In the genomic region with DNA sequence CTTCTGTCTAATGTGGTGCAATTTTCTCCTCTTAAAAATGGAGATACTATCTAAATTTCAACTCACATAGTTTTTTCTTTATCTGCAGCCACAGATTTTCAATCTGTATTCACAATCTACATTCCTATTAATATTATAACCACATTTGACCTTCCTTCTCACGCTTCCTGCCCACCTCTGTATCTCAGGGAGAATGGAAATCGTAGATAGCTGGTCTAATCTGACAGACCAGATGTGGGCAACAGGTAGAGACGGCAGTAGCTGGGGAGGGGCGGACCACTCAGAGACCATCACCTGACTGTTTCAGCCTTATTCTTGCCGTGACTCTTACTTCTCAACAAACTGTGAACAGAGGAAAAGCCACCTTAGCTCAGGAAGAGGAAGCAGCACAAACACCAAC, we compare ENCODE assay signal across 23 mouse cellular contexts. TPM values are rescaled to one million over a fixed set of nuclear protein-coding genes. Genes with fewer than 3 reads are reported as not detected.
DNase-seq lines count a peak whose midpoint lies in the region; ATAC-seq and TF ChIP-seq lines count a peak whose summit lies in the region.
"Had no signal": no experiment of that assay in that cellular context is flagged by ENCODE, and none has a peak within 500 bp of the region (broad histone marks: within the 10 kb centered on the region; RNA-seq: fewer than 3 reads in every experiment).

No protein-coding gene starts in this region.

- H3K4me2 ChIP-seq in intestine, embryonic 14.5 days (ENCODE audit: low read length): no peak overlapping the region
- H3K4me2 ChIP-seq in intestine, embryonic 15.5 days (replicated peaks): no peak overlapping the region
- H3K4me2 ChIP-seq in liver, embryonic 11.5 days: no peak overlapping the region

- H3K9me3 ChIP-seq in intestine, embryonic 14.5 days (ENCODE audit: control insufficient read depth, low read length): no peaks in the 10 kb centered on the region
- H3K9me3 ChIP-seq in intestine, embryonic 15.5 days: no peaks in the 10 kb centered on the region
- H3K9me3 ChIP-seq in G1E (replicated peaks): no peaks in the 10 kb centered on the region
- no peaks in the 10 kb centered on the region for H3K9me3 ChIP-seq in liver, embryonic 11.5 days (ENCODE audit: control insufficient read depth, low read length)

- no peaks in the 10 kb centered on the region for H3K27me3 ChIP-seq in intestine, embryonic 14.5 days (replicated peaks; ENCODE audit: control insufficient read depth, insufficient read depth, low read length)
- H3K27me3 ChIP-seq in intestine, embryonic 15.5 days (replicated peaks): no peaks in the 10 kb centered on the region
- H3K27me3 ChIP-seq in G1E (ENCODE audit: insufficient read depth, low read length): no peaks in the 10 kb centered on the region
- H3K27me3 ChIP-seq in liver, embryonic 11.5 days (replicated peaks; ENCODE audit: control insufficient read depth, insufficient read depth, low read length): no peaks in the 10 kb centered on the region
- H3K27me3 ChIP-seq: CH12.LX, Patski had no signal

- H3K4me3 ChIP-seq in intestine, embryonic 14.5 days (ENCODE audit: low read depth, low read length): no peak overlapping the region
- no peak overlapping the region for H3K4me3 ChIP-seq in intestine, embryonic 15.5 days (replicated peaks)
- H3K4me3 ChIP-seq in G1E (ENCODE audit: low read depth, low read length): peak overlapping the region; percentile 35; the same call in 1 of the 2 replicates
- no peak overlapping the region for H3K4me3 ChIP-seq in liver, embryonic 11.5 days (ENCODE audit: low read depth, low read length)

- no peak for ATAC-seq in intestine, embryonic 14.5 days (replicated peaks; ENCODE audit: low FRiP score, low TSS enrichment, low read depth)
- ATAC-seq in intestine, embryonic 15.5 days: no peak
- peak; percentile 85 for ATAC-seq in G1E (ENCODE audit: extremely low read depth, insufficient number of reproducible peaks, low FRiP score, poor library complexity, severe bottlenecking)
- 0 out of 2 replicates have a peak, but pooled peaks have one; percentile 18 for ATAC-seq in megakaryocyte, adult 5-6 weeks (ENCODE audit: poor library complexity, severe bottlenecking)
- ATAC-seq in liver, embryonic 11.5 days (replicated peaks; ENCODE audit: low FRiP score): no peak
- ATAC-seq: activated CD4-positive, CD25-positive, alpha-beta regulatory T cell, adult 4 months; CD4-positive, CD25-positive, alpha-beta regulatory T cell, adult 4 months; Patski had no signal

- peaks cover 36% of the 10 kb centered on the region for H3K36me3 ChIP-seq in intestine, embryonic 14.5 days (ENCODE audit: control insufficient read depth, insufficient read depth, low read length)
- H3K36me3 ChIP-seq in intestine, embryonic 15.5 days: peaks cover 4% of the 10 kb centered on the region; the same call in 1 of the 2 replicates
- peaks cover 83% of the 10 kb centered on the region for H3K36me3 ChIP-seq in G1E (replicated peaks)
- peaks cover 7% of the 10 kb centered on the region for H3K36me3 ChIP-seq in liver, embryonic 11.5 days (ENCODE audit: control insufficient read depth, insufficient read depth, low read length)

- DNase-seq in intestine, embryonic 14.5 days (ENCODE audit: low spot score): peak; percentile 10
- peak; percentile 15 for DNase-seq in 416B (ENCODE audit: low read depth)
- DNase-seq in G1E (ENCODE audit: low spot score): no peak
- no peak for DNase-seq in cerebellum, adult 18-20 months
- no peak for DNase-seq in lung, postnatal 36 days
- DNase-seq in liver, embryonic 11.5 days (ENCODE audit: low spot score): no peak
- DNase-seq: adrenal gland, adult 2 months; adrenal gland, adult 8-10 months; adrenal gland, postnatal 10 days; adrenal gland, postnatal 14 days; adrenal gland, postnatal 25 days; adrenal gland, postnatal 36 days; B cell, adult 2 months; cerebellum, adult 11 months; cerebellum, adult 11-12 months; cerebellum, adult 2 months; cerebellum, adult 8-10 months had no signal

- WGBS in intestine, embryonic 14.5 days: 85% methylated on average over 5 of the region's 5 CpGs
- 89% methylated on average over 5 of the region's 5 CpGs for WGBS in intestine, embryonic 15.5 days
- 77% methylated on average over 5 of the region's 5 CpGs for WGBS in liver, embryonic 11.5 days

- no peaks in the 10 kb centered on the region for H3K4me1 ChIP-seq in intestine, embryonic 14.5 days (replicated peaks; ENCODE audit: control insufficient read depth, insufficient read depth, low read length)
- no peaks in the 10 kb centered on the region for H3K4me1 ChIP-seq in intestine, embryonic 15.5 days (replicated peaks)
- peaks cover 38% of the 10 kb centered on the region for H3K4me1 ChIP-seq in G1E (ENCODE audit: insufficient read depth, low read depth, low read length)
- H3K4me1 ChIP-seq in liver, embryonic 11.5 days (replicated peaks; ENCODE audit: control insufficient read depth, insufficient read depth, low read length): no peaks in the 10 kb centered on the region

- TF ChIP-seq CTCF in G1E (IDR thresholded peaks at IDR 0.05; ENCODE audit: low read depth, low read length): no peak

- H3K9ac ChIP-seq in intestine, embryonic 14.5 days (ENCODE audit: low read length): no peak overlapping the region
- H3K9ac ChIP-seq in intestine, embryonic 15.5 days: no peak overlapping the region
- no peak overlapping the region for H3K9ac ChIP-seq in liver, embryonic 11.5 days (ENCODE audit: low read depth, low read length)

- H3K27ac ChIP-seq in intestine, embryonic 14.5 days (ENCODE audit: low read depth): no peak overlapping the region
- no peak overlapping the region for H3K27ac ChIP-seq in intestine, embryonic 15.5 days
- H3K27ac ChIP-seq in liver, embryonic 11.5 days (ENCODE audit: low read depth, low read length): no peak overlapping the region

RNA-seq across cellular contexts. Expression of a gene that starts 12.2 kb away (rescaled TPM):
- 10.9 and 11.3 TPM in 2 replicates for polyA plus RNA-seq in intestine, embryonic 14.5 days (2014; fragmentation: Nextera tagmentation; extraction: Ambion mirVana)
- 11.5 and 12.4 TPM in 2 replicates for polyA plus RNA-seq in intestine, embryonic 15.5 days (2015; fragmentation: Nextera tagmentation; extraction: Ambion mirVana)
- 34.5 and 39.6 TPM in 2 replicates for total RNA-seq in G1E (2014; fragmentation: Nextera tagmentation)
- 37.8 and 43.3 TPM in 2 replicates for total RNA-seq in G1E (2017)
- 1.5 and 1.9 TPM in 2 replicates for polyA plus RNA-seq in G1E (2012)
- total RNA-seq in megakaryocyte, adult 5-6 weeks (2015): 5.2 and 8.5 TPM in 2 replicates
- 9.2 and 9.3 TPM in 2 replicates for total RNA-seq in megakaryocyte, adult 5-6 weeks (2017)
- polyA plus RNA-seq in liver, embryonic 11.5 days (2014; fragmentation: Nextera tagmentation; extraction: Ambion mirVana): 12.7 and 15.0 TPM in 2 replicates

Comparison
In these comparisons a context has a peak if more than half of its experiments do, and no peak if none do; other contexts are left out.
1. ATAC-seq: peak in G1E (single experiment) and megakaryocyte, adult 5-6 weeks (single experiment); none in intestine, embryonic 14.5 days (single experiment), intestine, embryonic 15.5 days (single experiment) and liver, embryonic 11.5 days (single experiment).
2. DNase-seq: peak in intestine, embryonic 14.5 days (single experiment) and 416B (single experiment); none in G1E (single experiment), cerebellum, adult 18-20 months (0 of 2), lung, postnatal 36 days (single experiment) and liver, embryonic 11.5 days (single experiment).